Mouse (Mus musculus) C2C12 (cell line): ENCODE data around the gene Cpvl.

ENCODE experiments used
- CTCF ChIP-seq: IDR thresholded peaks from one replicate; pipeline ENCODE4 v1.5.1; 2011; ENCODE audit not compliant: control insufficient read depth, insufficient read depth, insufficient read length
- MAX ChIP-seq: IDR thresholded peaks from one replicate; pipeline ENCODE4 v1.6.1; 2011; ENCODE audit warnings: mild to moderate bottlenecking, control low read depth
- MYOD1 ChIP-seq: IDR thresholded peaks from one replicate; pipeline ENCODE4 v1.6.1; 2011; ENCODE audit warnings: low read depth; ENCODE audit not compliant: control insufficient read depth, insufficient read length
- MYOG ChIP-seq: IDR thresholded peaks from one replicate; pipeline ENCODE4 v1.6.1; 2011; ENCODE audit not compliant: control insufficient read depth, insufficient read length; ENCODE audit errors: extremely low read depth

GRCm38 (mm10) chr6:53959826-53960225, 18.6 kb downstream of the Cpvl start:
- TF ChIP-seq CTCF = no peak
- TF ChIP-seq MYOG = no peak
- no peak for TF ChIP-seq MYOD1
- no peak for TF ChIP-seq MAX
